Mouse (Mus musculus) MEL (cell line): Measurements from ENCODE around the gene Radil. TPM values are rescaled to one million over a fixed set of nuclear protein-coding genes. Genes with fewer than 3 reads are reported as not detected.

Experiments used
- DNase-seq: peaks from one replicate; pipeline ENCODE4 v3.0.0; 2011; ENCODE audit warnings: low read depth, low spot score
- H3K27ac ChIP-seq: 2 replicates; pipeline ENCODE4 v1.5.1; 2012; ENCODE audit warnings: low read depth, mild to moderate bottlenecking, control low read depth, low read length, moderate library complexity; ENCODE audit not compliant: control insufficient read depth
- H3K27me3 ChIP-seq, 2 experiments: fragments of 150-350 bp in 1 of 2; sonication (generic) in 1 of 2; 2 replicates each; pipeline ENCODE4 v1.6.1; 2012; ENCODE audit warnings: low read length in 2 of 2, mild to moderate bottlenecking in 2 of 2, improper control_type of control experiment in 1 of 2, moderate library complexity in 1 of 2; ENCODE audit not compliant: insufficient read depth in 2 of 2, control insufficient read depth in 1 of 2
- H3K36me3 ChIP-seq, 2 experiments: 2 replicates each; pipeline ENCODE4 v1.6.1; 2012 to 2014; ENCODE audit warnings: low read length in 2 of 2, improper control_type of control experiment in 1 of 2, inconsistent platforms in 1 of 2, mild to moderate bottlenecking in 1 of 2; ENCODE audit not compliant: insufficient read depth in 2 of 2, control insufficient read depth in 1 of 2
- H3K4me1 ChIP-seq, 2 experiments: fragments of 150-350 bp in 1 of 2; sonication (generic) in 1 of 2; 2 replicates each; pipeline ENCODE4 v1.6.1; 2012; ENCODE audit warnings: low read length in 2 of 2, improper control_type of control experiment in 1 of 2, mild to moderate bottlenecking in 1 of 2; ENCODE audit not compliant: insufficient read depth in 2 of 2, control insufficient read depth in 1 of 2
- H3K4me3 ChIP-seq, 2 experiments: fragments of 150-350 bp in 1 of 2; sonication (generic) in 1 of 2; 2 replicates each; pipeline ENCODE4 v1.5.1; 2012; ENCODE audit warnings: low read depth in 2 of 2, low read length in 2 of 2, mild to moderate bottlenecking in 2 of 2, moderate library complexity in 2 of 2, control low read depth in 1 of 2, improper control_type of control experiment in 1 of 2; ENCODE audit not compliant: control insufficient read depth in 1 of 2, insufficient read depth in 1 of 2
- H3K79me2 ChIP-seq: 2 replicates; pipeline ENCODE4 v1.6.1; 2012; ENCODE audit warnings: mild to moderate bottlenecking, low read length, moderate library complexity; ENCODE audit not compliant: control insufficient read depth, poor library complexity, insufficient read depth
- H3K9ac ChIP-seq: 2 replicates; pipeline ENCODE4 v1.6.1; 2012; ENCODE audit warnings: low read depth, mild to moderate bottlenecking, control low read depth, low read length, moderate library complexity; ENCODE audit not compliant: control insufficient read depth, poor library complexity, severe bottlenecking
- H3K9me3 ChIP-seq: fragments of 150-350 bp; sonication (generic); replicated peaks from 2 replicates; pipeline ENCODE4 v1.6.1; 2012; ENCODE audit warnings: mild to moderate bottlenecking, low read length, improper control_type of control experiment, moderate library complexity; ENCODE audit not compliant: insufficient read depth
- CTCF ChIP-seq, 3 experiments: IDR thresholded peaks in 2 of 3; conservative IDR thresholded peaks in 1 of 3; 2 replicates each; pipeline ENCODE4 v1.5.1; 2011 to 2012; ENCODE audit warnings: low read length in 3 of 3, low read depth in 2 of 3, mild to moderate bottlenecking in 2 of 3, improper control_type of control experiment in 1 of 3, inconsistent platforms in 1 of 3, mixed read lengths in 1 of 3, moderate library complexity in 1 of 3; ENCODE audit not compliant: control insufficient read depth in 1 of 3, insufficient read depth in 1 of 3, poor library complexity in 1 of 3, severe bottlenecking in 1 of 3
- E2F4 ChIP-seq: IDR thresholded peaks from 2 replicates; pipeline ENCODE4 v1.6.1; 2011; ENCODE audit warnings: low read depth, low read length, improper control_type of control experiment, borderline replicate concordance
- EP300 ChIP-seq, 2 experiments: IDR thresholded peaks; 2 replicates each; pipeline ENCODE4 v1.6.1; 2011; ENCODE audit warnings: improper control_type of control experiment in 2 of 2, low read length in 2 of 2, low read depth in 1 of 2, mild to moderate bottlenecking in 1 of 2
- ETS1 ChIP-seq: IDR thresholded peaks from 2 replicates; pipeline ENCODE4 v1.6.1; 2012; ENCODE audit warnings: low read depth, mild to moderate bottlenecking, inconsistent platforms, low read length, improper control_type of control experiment, moderate library complexity
- GABPA ChIP-seq: IDR thresholded peaks from 2 replicates; pipeline ENCODE4 v1.6.1; 2012; ENCODE audit warnings: low read depth, mild to moderate bottlenecking, inconsistent platforms, low read length, improper control_type of control experiment, moderate library complexity
- GATA1 ChIP-seq: IDR thresholded peaks from 2 replicates; pipeline ENCODE4 v1.6.1; 2011; ENCODE audit warnings: low read depth, low read length, improper control_type of control experiment
- HCFC1 ChIP-seq: IDR thresholded peaks from 2 replicates; pipeline ENCODE4 v1.6.1; 2012; ENCODE audit warnings: low read depth, mild to moderate bottlenecking, inconsistent platforms, low read length, improper control_type of control experiment, moderate library complexity
- JUND ChIP-seq: IDR thresholded peaks from 2 replicates; pipeline ENCODE4 v1.6.1; 2011; ENCODE audit warnings: low read depth, mild to moderate bottlenecking, improper control_type of control experiment, low read length
- KAT2A ChIP-seq: conservative IDR thresholded peaks from 2 replicates; pipeline ENCODE4 v1.6.1; 2012; ENCODE audit warnings: low read depth, low read length, improper control_type of control experiment, inconsistent platforms
- MAX ChIP-seq: IDR thresholded peaks from 2 replicates; pipeline ENCODE4 v1.6.1; 2011; ENCODE audit warnings: low read length, improper control_type of control experiment
- MAZ ChIP-seq: IDR thresholded peaks from 2 replicates; pipeline ENCODE4 v1.6.1; 2012; ENCODE audit warnings: low read depth, mild to moderate bottlenecking, inconsistent platforms, low read length, improper control_type of control experiment
- MEF2A ChIP-seq: IDR thresholded peaks from 2 replicates; pipeline ENCODE4 v1.6.1; 2014; ENCODE audit warnings: low read depth, mild to moderate bottlenecking, inconsistent platforms, low read length, improper control_type of control experiment; ENCODE audit not compliant: poor library complexity, insufficient replicate concordance, severe bottlenecking; ENCODE audit errors: extremely low read depth
- MYC ChIP-seq: IDR thresholded peaks from 2 replicates; pipeline ENCODE4 v1.6.1; 2011; ENCODE audit warnings: low read depth, mild to moderate bottlenecking, low read length, improper control_type of control experiment, moderate library complexity
- NELFE ChIP-seq: IDR thresholded peaks from 2 replicates; pipeline ENCODE4 v1.6.1; 2011; ENCODE audit warnings: low read depth, low read length, improper control_type of control experiment
- NRF1 ChIP-seq: IDR thresholded peaks from 2 replicates; pipeline ENCODE4 v1.6.1; 2014; ENCODE audit warnings: low read depth, mild to moderate bottlenecking, inconsistent platforms, low read length, improper control_type of control experiment, moderate library complexity; ENCODE audit not compliant: poor library complexity, insufficient read depth, severe bottlenecking
- POLR2AphosphoS5 ChIP-seq: IDR thresholded peaks from 2 replicates; pipeline ENCODE4 v1.6.1; 2012; ENCODE audit warnings: low read depth, borderline replicate concordance, mild to moderate bottlenecking, inconsistent platforms, low read length, moderate library complexity, mixed read lengths
- RAD21 ChIP-seq: IDR thresholded peaks from 2 replicates; pipeline ENCODE4 v1.6.1; 2011; ENCODE audit warnings: mild to moderate bottlenecking, low read depth, low read length, improper control_type of control experiment
- SIN3A ChIP-seq: IDR thresholded peaks from 2 replicates; pipeline ENCODE4 v1.6.1; 2012; ENCODE audit warnings: low read length, improper control_type of control experiment, inconsistent platforms
- SMC3 ChIP-seq: IDR thresholded peaks from 2 replicates; pipeline ENCODE4 v1.6.1; 2011; ENCODE audit warnings: low read depth, low read length, improper control_type of control experiment
- TAL1 ChIP-seq: IDR thresholded peaks from 2 replicates; pipeline ENCODE4 v1.6.1; 2012; ENCODE audit warnings: mild to moderate bottlenecking, inconsistent platforms, low read length, moderate library complexity, mixed read lengths
- UBTF ChIP-seq: IDR thresholded peaks from 2 replicates; pipeline ENCODE4 v1.6.1; 2012; ENCODE audit warnings: low read depth, mild to moderate bottlenecking, inconsistent platforms, low read length, improper control_type of control experiment, moderate library complexity, borderline replicate concordance; ENCODE audit not compliant: insufficient read depth
- USF1 ChIP-seq: IDR thresholded peaks from 2 replicates; pipeline ENCODE4 v1.6.1; 2014; ENCODE audit warnings: low read depth, mild to moderate bottlenecking, inconsistent platforms, low read length, improper control_type of control experiment, moderate library complexity
- ZC3H11A ChIP-seq: IDR thresholded peaks from 2 replicates; pipeline ENCODE4 v1.6.1; 2012; ENCODE audit warnings: low read depth, mild to moderate bottlenecking, inconsistent platforms, low read length, improper control_type of control experiment
- ZKSCAN1 ChIP-seq: IDR thresholded peaks from 2 replicates; pipeline ENCODE4 v1.6.1; 2012; ENCODE audit warnings: low read depth, mild to moderate bottlenecking, inconsistent platforms, low read length, improper control_type of control experiment, moderate library complexity
- ZMIZ1 ChIP-seq: IDR thresholded peaks from 2 replicates; pipeline ENCODE4 v1.6.1; 2012; ENCODE audit warnings: low read depth, mild to moderate bottlenecking, inconsistent platforms, low read length, improper control_type of control experiment, moderate library complexity
- ZNF384 ChIP-seq: IDR thresholded peaks from 2 replicates; pipeline ENCODE4 v1.6.1; 2012; ENCODE audit warnings: low read depth, mild to moderate bottlenecking, inconsistent platforms, low read length, improper control_type of control experiment
- polyA plus RNA-seq, 2 experiments: library from polyadenylated mRNA; stranded (reverse) in 1 of 2; unstranded in 1 of 2; fragments of >175 nt in 1 of 2; fragments of >200 nt in 1 of 2; gene quantifications; 2 replicates each; pipeline versions ENCODE4 v1.2.1 to v1.2.4; 2012; ENCODE audit warnings: low replicate concordance in 2 of 2, low read depth in 1 of 2; ENCODE audit not compliant: insufficient read length in 2 of 2, insufficient read depth in 1 of 2, missing spikeins in 1 of 2
- total RNA-seq: library from RNA; depleted of rRNA; stranded (reverse); fragments of 300-350 nt; gene quantifications from 2 replicates; pipeline ENCODE4 v1.2.3, GENCODE M21; 2012

Radil gene
- total and polyA plus RNA-seq, 3 experiments, result 0.07 to 0.27 TPM; not detected in 1

GRCm38 (mm10) chr5:142557397-142558067, 6.6 kb upstream of the Radil start:
- H3K27ac ChIP-seq, result no peak overlapping the region
- no peaks in the 10 kb centered on the region for H3K36me3 ChIP-seq
- peak; percentile 47; the same call in 1 of the 2 replicates for TF ChIP-seq ZC3H11A
- peak; percentile 57 for TF ChIP-seq SMC3
- TF ChIP-seq TAL1, result no peak
- peak; percentile 71; the same call in 1 of the 2 replicates for TF ChIP-seq MAZ
- TF ChIP-seq POLR2AphosphoS5, result no peak
- TF ChIP-seq RAD21, result peak; percentile 76
- peak; percentile 55 to 91 (median 70) for TF ChIP-seq CTCF (IDR thresholded peaks at IDR 0.05 in 2 of 3, conservative IDR thresholded peaks at IDR 0.05 in 1 of 3; ENCODE audit: control insufficient read depth in 1 of 3, insufficient read depth in 1 of 3, low read depth in 2 of 3, low read length in 3 of 3, poor library complexity in 1 of 3, severe bottlenecking in 1 of 3)
- DNase-seq, result peak; percentile 64
- H3K27me3 ChIP-seq, result no peaks in the 10 kb centered on the region; a peak in 1 of 4 replicates
- no peak overlapping the region for H3K4me3 ChIP-seq
- no peaks in the 10 kb centered on the region for H3K4me1 ChIP-seq
- H3K79me2 ChIP-seq, result no peaks in the 10 kb centered on the region
- no peaks in the 10 kb centered on the region for H3K9me3 ChIP-seq
- H3K9ac ChIP-seq, result no peak overlapping the region

DNA sequence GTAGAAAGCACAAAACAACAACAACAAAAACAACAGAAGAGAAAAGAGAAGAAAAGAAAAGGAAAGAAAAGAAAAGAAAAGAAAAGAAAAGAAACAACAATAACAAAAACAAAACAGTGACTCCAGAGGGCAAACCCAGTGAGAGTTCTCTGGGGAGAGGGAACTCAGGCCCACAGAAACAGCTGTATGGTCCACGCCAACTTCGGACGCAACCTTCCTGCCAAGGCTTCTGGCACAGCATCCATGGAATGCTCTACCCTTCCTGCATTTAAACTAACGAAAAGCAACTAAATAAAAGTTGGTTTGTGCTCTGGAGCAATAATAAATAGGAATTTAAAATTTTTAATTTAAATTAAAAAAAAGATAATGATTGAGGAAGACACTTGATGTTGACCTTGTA, 5.8 kb upstream of the Radil start:
- no peak overlapping the region for H3K4me3 ChIP-seq
- no peaks in the 10 kb centered on the region for H3K4me1 ChIP-seq
- DNase-seq, result no peak

DNA sequence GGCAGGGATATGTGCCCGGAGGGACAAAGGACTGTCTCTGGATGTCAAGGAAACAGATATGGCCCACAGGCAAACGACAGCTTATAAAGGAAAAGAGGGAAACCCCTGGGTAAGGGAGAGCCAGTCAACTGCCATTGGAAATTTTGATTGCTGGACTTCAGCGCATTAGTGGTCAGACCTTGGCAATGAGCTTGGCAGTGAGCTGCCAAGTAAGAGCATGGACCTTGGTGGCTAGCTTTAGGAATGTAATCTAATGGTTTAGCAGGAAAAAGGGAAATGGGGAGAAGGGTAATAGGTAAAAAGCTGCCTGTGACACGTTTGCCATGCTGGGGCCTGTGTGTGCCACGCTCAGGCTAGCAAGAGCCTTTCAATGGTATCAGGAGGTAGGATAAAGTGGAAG, 5.0 kb upstream of the Radil start:
- Histone ChIP-seq H3K27me3 (no peaks in the 10 kb centered on the region; a peak in 1 of 4 replicates), H3K4me3 (no peak overlapping the region), H3K4me1 (no peaks in the 10 kb centered on the region), H3K9me3 (no peaks in the 10 kb centered on the region), H3K27ac (no peak overlapping the region), H3K9ac (no peak overlapping the region), H3K79me2 (no peaks in the 10 kb centered on the region), H3K36me3 (no peaks in the 10 kb centered on the region)
- no peak for DNase-seq
- TF ChIP-seq ZC3H11A (no peak), USF1 (no peak), JUND (no peak), SIN3A (no peak), HCFC1 (no peak), UBTF (no peak), MAX (no peak)

More for the DNA sequence above, 5.8 kb upstream of the Radil start:
- H3K79me2 ChIP-seq, result no peaks in the 10 kb centered on the region
- TF ChIP-seq KAT2A (no peak), MAX (no peak), TAL1 (no peak), EP300 (IDR thresholded peaks at IDR 0.05; ENCODE audit: low read depth in 1 of 2, low read length in 2 of 2) (no peak), MEF2A (no peak), GABPA (no peak), MAZ (no peak), NELFE (no peak), USF1 (no peak), ZNF384 (no peak), SMC3 (no peak), JUND (no peak), NRF1 (no peak), ZMIZ1 (no peak), MYC (no peak), HCFC1 (no peak), ETS1 (no peak), GATA1 (no peak), ZKSCAN1 (no peak), E2F4 (no peak)
- no peak overlapping the region for H3K9ac ChIP-seq
- H3K27ac ChIP-seq, result no peak overlapping the region
- no peaks in the 10 kb centered on the region for H3K9me3 ChIP-seq
- no peaks in the 10 kb centered on the region for H3K36me3 ChIP-seq
- no peaks in the 10 kb centered on the region; a peak in 1 of 4 replicates for H3K27me3 ChIP-seq
